In the genomic region with DNA sequence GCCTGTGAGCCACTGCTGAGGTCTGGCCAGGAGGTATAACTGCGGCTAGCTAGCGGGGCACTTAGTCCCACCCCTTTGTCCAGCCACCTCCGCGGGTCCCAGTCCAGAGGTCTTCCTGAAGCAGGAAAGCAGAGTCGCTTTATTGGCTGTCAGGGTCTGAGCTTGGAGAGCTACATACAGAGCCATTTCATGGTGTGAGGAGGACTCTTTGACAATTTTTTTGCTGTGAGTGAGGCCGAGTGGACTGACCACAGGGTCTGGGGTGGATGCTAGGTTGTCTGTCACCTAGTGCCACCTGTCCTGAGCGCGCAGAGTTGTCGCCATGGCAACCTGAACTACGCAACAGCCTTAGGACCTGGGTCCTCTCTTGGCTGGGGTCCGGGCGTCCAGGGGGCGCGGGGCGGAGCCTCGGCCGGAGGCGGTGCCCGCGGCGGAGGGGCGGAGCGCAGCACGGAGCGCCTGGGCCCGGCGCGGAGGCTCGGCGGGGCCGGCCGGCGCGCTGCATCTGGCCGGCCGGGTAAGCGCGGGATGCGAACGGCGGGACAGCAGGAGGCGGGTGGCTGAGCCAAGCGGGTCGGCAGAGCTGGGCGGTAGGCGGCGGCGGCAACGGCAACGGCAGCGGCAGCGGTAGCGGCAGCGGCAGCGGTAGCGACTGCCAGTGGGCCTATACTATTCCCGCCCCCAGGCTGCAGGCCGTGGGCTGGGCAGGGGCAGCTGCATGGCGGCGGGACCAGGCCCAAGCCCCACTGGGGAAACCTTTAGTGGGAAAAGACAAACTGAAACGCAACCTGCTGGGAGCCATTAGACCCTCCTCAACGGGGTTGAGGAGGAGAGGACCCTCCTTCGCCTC, we compare ENCODE assay signal across 8 mouse cellular contexts. TPM values are rescaled to one million over a fixed set of nuclear protein-coding genes. Genes with fewer than 3 reads are reported as not detected.
DNase-seq lines count a peak whose midpoint lies in the region; ATAC-seq and TF ChIP-seq lines count a peak whose summit lies in the region.

Gene Tmem121 (plus strand): TSS at position 489 of the 850 bp plus-strand sequence.

- no peak for TF ChIP-seq CTCF in cortical plate, adult 2 months (IDR thresholded peaks at IDR 0.05; ENCODE audit: extremely low read depth, insufficient read depth, low read length)
- no peak for TF ChIP-seq CTCF in small intestine, adult 2 months (IDR thresholded peaks at IDR 0.05; ENCODE audit: extremely low read depth, insufficient read length, insufficient replicate concordance, low read depth, low read length)

- ATAC-seq in hindbrain, embryonic 16.5 days: peak; percentile 59
- ATAC-seq in liver, embryonic 11.5 days (replicated peaks; ENCODE audit: low FRiP score): peak; percentile 11; the same call in 1 of the 2 replicates

- H3K9ac ChIP-seq in hindbrain, embryonic 16.5 days (ENCODE audit: low read depth, low read length): peak within 1 kb of the TSS; percentile 95
- H3K9ac ChIP-seq in liver, embryonic 11.5 days (ENCODE audit: low read depth, low read length): no peak within 1 kb of the TSS; the same call in 1 of the 2 replicates

- DNase-seq in layer of hippocampus, adult 18-20 months (ENCODE audit: low spot score in 2 of 2): peak; percentile 37 to 39
- DNase-seq in layer of hippocampus, adult 9-10 months (ENCODE audit: low spot score): no peak
- peak; percentile 59 for DNase-seq in NIH3T3 (ENCODE audit: low read depth)
- DNase-seq in liver, embryonic 11.5 days (ENCODE audit: low spot score): peak; percentile 46
- no peak for DNase-seq in spleen, postnatal 10 days (ENCODE audit: low spot score in 2 of 2)

- peak within 1 kb of the TSS; percentile 54 for H3K4me3 ChIP-seq in cortical plate, adult 2 months (ENCODE audit: insufficient read depth, low read length)
- peak within 1 kb of the TSS; percentile 73 for H3K4me3 ChIP-seq in hindbrain, embryonic 16.5 days (ENCODE audit: low read length)
- peak within 1 kb of the TSS; percentile 52 for H3K4me3 ChIP-seq in liver, embryonic 11.5 days (ENCODE audit: low read depth, low read length)
- peak within 1 kb of the TSS; percentile 49 for H3K4me3 ChIP-seq in small intestine, adult 2 months (ENCODE audit: low read depth, low read length)

- H3K4me2 ChIP-seq in hindbrain, embryonic 16.5 days (ENCODE audit: low read length): peak within 1 kb of the TSS; percentile 96
- H3K4me2 ChIP-seq in liver, embryonic 11.5 days: peak within 1 kb of the TSS; percentile 57

- H3K27me3 ChIP-seq in hindbrain, embryonic 16.5 days (replicated peaks; ENCODE audit: control insufficient read depth, insufficient read depth, low read length): no peaks in the 10 kb centered on the region
- H3K27me3 ChIP-seq in liver, embryonic 11.5 days (replicated peaks; ENCODE audit: control insufficient read depth, insufficient read depth, low read length): peaks cover 57% of the 10 kb centered on the region
- H3K27me3 ChIP-seq in small intestine, adult 2 months (ENCODE audit: control insufficient read depth, insufficient read depth, low read length): peaks cover 27% of the 10 kb centered on the region

- TF ChIP-seq POLR2A in cortical plate, adult 2 months (IDR thresholded peaks at IDR 0.05; ENCODE audit: extremely low read depth, insufficient read depth, low read length): no peak
- no peak for TF ChIP-seq POLR2A in small intestine, adult 2 months (IDR thresholded peaks at IDR 0.05; ENCODE audit: low read depth, low read length)

- 0 out of 2 replicates have a peak within 1 kb of the TSS, but pooled peaks have one; percentile 0 for H3K27ac ChIP-seq in cortical plate, adult 2 months (ENCODE audit: insufficient read depth, low read length)
- H3K27ac ChIP-seq in hindbrain, embryonic 16.5 days (ENCODE audit: low read depth, low read length): peak within 1 kb of the TSS; percentile 64
- H3K27ac ChIP-seq in liver, embryonic 11.5 days (ENCODE audit: low read depth, low read length): no peak within 1 kb of the TSS
- H3K27ac ChIP-seq in small intestine, adult 2 months (ENCODE audit: insufficient read depth, low read depth, low read length): no peak within 1 kb of the TSS

- H3K4me1 ChIP-seq in cortical plate, adult 2 months (ENCODE audit: control insufficient read depth, insufficient read depth, low read length): peaks cover 1% of the 10 kb centered on the region; the same call in 1 of the 2 replicates
- H3K4me1 ChIP-seq in hindbrain, embryonic 16.5 days (ENCODE audit: control insufficient read depth, insufficient read depth, low read depth, low read length): peaks cover 26% of the 10 kb centered on the region
- H3K4me1 ChIP-seq in liver, embryonic 11.5 days (replicated peaks; ENCODE audit: control insufficient read depth, insufficient read depth, low read length): no peaks in the 10 kb centered on the region; the same call in none of the 2 replicates
- peaks cover 10% of the 10 kb centered on the region for H3K4me1 ChIP-seq in small intestine, adult 2 months (ENCODE audit: control insufficient read depth, insufficient read depth, insufficient read length, low read length)

- peaks cover 20% of the 10 kb centered on the region for H3K36me3 ChIP-seq in hindbrain, embryonic 16.5 days (ENCODE audit: control insufficient read depth, insufficient read depth, low read length)
- H3K36me3 ChIP-seq in liver, embryonic 11.5 days (ENCODE audit: control insufficient read depth, insufficient read depth, low read length): no peaks in the 10 kb centered on the region
- H3K36me3 ChIP-seq in small intestine, adult 2 months (ENCODE audit: control insufficient read depth, insufficient read depth, low read length): no peaks in the 10 kb centered on the region

- WGBS in hindbrain, embryonic 16.5 days: under 1% methylated on average over 63 of the region's 63 CpGs
- WGBS in liver, embryonic 11.5 days: 3% methylated on average over 62 of the region's 63 CpGs
- 5% methylated on average over 63 of the region's 63 CpGs for WGBS in small intestine, adult 2 months

- peaks cover 4% of the 10 kb centered on the region for H3K9me3 ChIP-seq in hindbrain, embryonic 16.5 days (ENCODE audit: control insufficient read depth, low read length)
- H3K9me3 ChIP-seq in liver, embryonic 11.5 days (ENCODE audit: control insufficient read depth, low read length): no peaks in the 10 kb centered on the region

RNA-seq across cellular contexts. Expression of gene Tmem121, which starts in this region (rescaled TPM):
- 10 to 100 TPM; 19.4 to 25.4 TPM for total RNA-seq in layer of hippocampus, adult 18-20 months (2021)
- polyA plus RNA-seq in cortical plate, adult 2 months (2012; rRNA removed): 40.1 and 40.7 TPM in 2 replicates
- polyA plus RNA-seq in hindbrain, embryonic 16.5 days (2015; fragmentation: Nextera tagmentation; extraction: Ambion mirVana): 50.8 and 52.2 TPM in 2 replicates
- polyA plus RNA-seq in liver, embryonic 11.5 days (2014; fragmentation: Nextera tagmentation; extraction: Ambion mirVana): 1.1 and 2.0 TPM in 2 replicates
- 1.8 and 2.4 TPM in 2 replicates for polyA plus RNA-seq in small intestine, adult 2 months (2012; rRNA removed)

Comparison
In these comparisons a context has a peak if more than half of its experiments do, and no peak if none do; other contexts are left out.
1. RNA of gene Tmem121 (polyA plus RNA-seq): 50.8 to 52.2 TPM in hindbrain, embryonic 16.5 days and 40.1 to 40.7 TPM in cortical plate, adult 2 months; 1.8 to 2.4 TPM in small intestine, adult 2 months and 1.1 to 2.0 TPM in liver, embryonic 11.5 days; every median in the first group is over 10 times any median in the second.
2. DNase-seq: peak in layer of hippocampus, adult 18-20 months (2 of 2), NIH3T3 (single experiment) and liver, embryonic 11.5 days (single experiment); none in layer of hippocampus, adult 9-10 months (single experiment) and spleen, postnatal 10 days (0 of 2).
3. H3K27ac ChIP-seq: peak in cortical plate, adult 2 months (single experiment) and hindbrain, embryonic 16.5 days (single experiment); none in liver, embryonic 11.5 days (single experiment) and small intestine, adult 2 months (single experiment).
4. Peak in every context shown above with its lines, with median percentiles within 50 percentile points of each other: H3K4me3 ChIP-seq.